ENCODE assay signal across 12 mouse cellular contexts in the genomic region with DNA sequence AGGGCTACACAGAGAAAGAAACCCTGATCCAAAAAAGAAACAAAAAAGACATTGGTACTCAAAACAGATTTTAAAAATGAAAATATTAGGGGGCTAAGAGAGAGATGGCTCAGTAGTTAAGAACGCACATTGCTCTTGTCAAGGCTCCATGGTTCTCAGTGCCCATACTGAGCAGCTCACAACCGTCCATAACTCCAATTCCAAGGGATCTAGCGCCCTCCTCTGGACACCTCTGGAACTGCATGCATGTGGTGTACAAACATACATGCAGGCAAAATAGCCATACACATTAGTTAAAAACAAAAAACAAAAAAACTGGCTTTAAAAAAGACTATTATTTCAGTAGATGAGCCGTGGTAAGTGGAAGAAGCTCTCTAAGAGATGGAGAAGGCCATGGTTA. TPM values are rescaled to one million over a fixed set of nuclear protein-coding genes. Genes with fewer than 3 reads are reported as not detected.
A peak's percentile ranks its signal among the peaks of the same experiment; 100 is the strongest.
DNase-seq lines count a peak whose midpoint lies in the region; ATAC-seq and TF ChIP-seq lines count a peak whose summit lies in the region.
"Had no signal": no experiment of that assay in that cellular context is flagged by ENCODE, and none has a peak within 500 bp of the region (broad histone marks: within the 10 kb centered on the region; RNA-seq: fewer than 3 reads in every experiment).

No protein-coding gene starts in this region.

- no peaks in the 10 kb centered on the region for H3K4me1 ChIP-seq in kidney, adult 2 months (ENCODE audit: control insufficient read depth, insufficient read depth, low read length)
- H3K4me1 ChIP-seq in kidney, embryonic 14.5 days (ENCODE audit: control insufficient read depth, insufficient read depth, low read length): no peaks in the 10 kb centered on the region
- H3K4me1 ChIP-seq in embryonic fibroblast, embryonic 13.5 days (ENCODE audit: control insufficient read depth, insufficient read depth, low read length): peaks cover 22% of the 10 kb centered on the region

- no peaks in the 10 kb centered on the region for H3K36me3 ChIP-seq in kidney, adult 2 months (ENCODE audit: control insufficient read depth, insufficient read depth, low read length)
- H3K36me3 ChIP-seq in kidney, embryonic 14.5 days (ENCODE audit: control insufficient read depth, insufficient read depth, low read length): no peaks in the 10 kb centered on the region

- no peak overlapping the region for H3K4me2 ChIP-seq in kidney, embryonic 14.5 days (replicated peaks; ENCODE audit: low read depth, low read length)
- H3K4me2 ChIP-seq: heart, embryonic 11.5 days had no signal

- H3K27me3 ChIP-seq in kidney, adult 2 months (replicated peaks; ENCODE audit: control insufficient read depth, insufficient read depth, low read length): no peaks in the 10 kb centered on the region
- no peaks in the 10 kb centered on the region for H3K27me3 ChIP-seq in kidney, embryonic 14.5 days (ENCODE audit: control insufficient read depth, insufficient read depth, low read length)

- TF ChIP-seq CTCF in kidney, adult 2 months (conservative IDR thresholded peaks at IDR 0.05; ENCODE audit: insufficient read depth, insufficient read length, low read depth, low read length): peak; percentile 58
- peak; percentile 27; the same call in 1 of the 2 replicates for TF ChIP-seq CTCF in embryonic fibroblast, embryonic 13.5 days (IDR thresholded peaks at IDR 0.05; ENCODE audit: borderline replicate concordance, insufficient read depth, low read length)

- H3K27ac ChIP-seq in kidney, adult 2 months (ENCODE audit: insufficient read depth, low read depth, low read length): no peak overlapping the region
- H3K27ac ChIP-seq in kidney, embryonic 14.5 days (ENCODE audit: low read depth, low read length): no peak overlapping the region
- peak overlapping the region; percentile 92 for H3K27ac ChIP-seq in embryonic fibroblast, embryonic 13.5 days (ENCODE audit: insufficient read depth, low read length)

- H3K9ac ChIP-seq in kidney, embryonic 14.5 days (ENCODE audit: low read depth, low read length): no peak overlapping the region

- TF ChIP-seq POLR2A in kidney, adult 2 months (IDR thresholded peaks at IDR 0.05; ENCODE audit: low read depth, low read length): no peak
- no peak for TF ChIP-seq POLR2A in embryonic fibroblast, embryonic 13.5 days (IDR thresholded peaks at IDR 0.05; ENCODE audit: low read depth, low read length)

- no peak for DNase-seq in kidney, adult 2 months
- DNase-seq in A20 (ENCODE audit: low read depth, low spot score): peak; percentile 40
- DNase-seq in CD4-positive helper T cell, adult 2 months (ENCODE audit: low read depth, low spot score): peak; percentile 13
- DNase-seq in yolk sac, embryonic 10.5 days (ENCODE audit: low spot score): no peak
- no peak for DNase-seq in frontal cortex, adult 2 months (ENCODE audit: extremely low spot score in 1 of 2, low spot score in 1 of 2)
- DNase-seq in urinary bladder, adult 2 months (ENCODE audit: low spot score): no peak
- DNase-seq: right cerebral cortex, postnatal 4 days had no signal

- ATAC-seq in kidney, embryonic 14.5 days (ENCODE audit: low FRiP score, low TSS enrichment): no peak

- H3K4me3 ChIP-seq in kidney, adult 2 months (ENCODE audit: insufficient read depth, low read depth, low read length): no peak overlapping the region
- H3K4me3 ChIP-seq in kidney, embryonic 14.5 days (ENCODE audit: low read length): no peak overlapping the region
- H3K4me3 ChIP-seq in embryonic fibroblast, embryonic 13.5 days (ENCODE audit: insufficient read depth, low read length): no peak overlapping the region

- 78% methylated on average over 4 of the region's 4 CpGs for WGBS in kidney, adult 2 months
- 74% methylated on average over 4 of the region's 4 CpGs for WGBS in kidney, embryonic 14.5 days

- H3K9me3 ChIP-seq in kidney, embryonic 14.5 days (ENCODE audit: control insufficient read depth, low read length): no peaks in the 10 kb centered on the region; the same call in 1 of the 2 replicates

RNA-seq across cellular contexts. Expression of a gene that starts 19.9 kb away (rescaled TPM):
- polyA plus RNA-seq in kidney, adult 2 months (2012; rRNA removed): 5.0 and 5.5 TPM in 2 replicates
- polyA plus RNA-seq in kidney, embryonic 14.5 days (2014; fragmentation: Nextera tagmentation; extraction: Ambion mirVana): 18.2 and 21.1 TPM in 2 replicates
- 49.9 and 70.2 TPM in 2 replicates for polyA plus RNA-seq in embryonic fibroblast, embryonic 13.5 days (2011; ENCODE audit: insufficient read length, low read depth, missing spikeins)
- 1.3 and 1.4 TPM in 2 replicates for polyA plus RNA-seq in frontal cortex, adult 2 months (2012; rRNA removed)
- 4.4 and 5.5 TPM in 2 replicates for polyA plus RNA-seq in urinary bladder, adult 2 months (2012; rRNA removed)

RNA-seq across cellular contexts. Expression of a gene that starts 30.2 kb away (rescaled TPM):
- not detected in 2 replicates for polyA plus RNA-seq in kidney, adult 2 months (2012; rRNA removed)
- not detected in 2 replicates for polyA plus RNA-seq in kidney, embryonic 14.5 days (2014; fragmentation: Nextera tagmentation; extraction: Ambion mirVana)
- polyA plus RNA-seq in embryonic fibroblast, embryonic 13.5 days (2011; ENCODE audit: insufficient read length, low read depth, missing spikeins): not detected in 2 replicates
- not detected in 2 replicates for polyA plus RNA-seq in frontal cortex, adult 2 months (2012; rRNA removed)
- not detected in 2 replicates for polyA plus RNA-seq in urinary bladder, adult 2 months (2012; rRNA removed)
- polyA plus RNA-seq: heart, embryonic 11.5 days; kidney, embryonic 16.5 days; limb, embryonic 14.5 days had no signal

RNA-seq across cellular contexts. Expression of a gene that starts 42.7 kb away (rescaled TPM):
- 34.0 and 102 TPM in 2 replicates for polyA plus RNA-seq in kidney, adult 2 months (2012; rRNA removed)
- 11.5 and 11.6 TPM in 2 replicates for polyA plus RNA-seq in kidney, embryonic 14.5 days (2014; fragmentation: Nextera tagmentation; extraction: Ambion mirVana)
- polyA plus RNA-seq in embryonic fibroblast, embryonic 13.5 days (2011; ENCODE audit: insufficient read length, low read depth, missing spikeins): 21.2 and 22.4 TPM in 2 replicates
- polyA plus RNA-seq in frontal cortex, adult 2 months (2012; rRNA removed): 51.1 and 60.7 TPM in 2 replicates
- 188 and 228 TPM in 2 replicates for polyA plus RNA-seq in urinary bladder, adult 2 months (2012; rRNA removed)

Comparison
In these comparisons a context has a peak if more than half of its experiments do, and no peak if none do; other contexts are left out.
1. DNase-seq: peak in A20 (single experiment) and CD4-positive helper T cell, adult 2 months (single experiment); none in kidney, adult 2 months (single experiment), yolk sac, embryonic 10.5 days (single experiment), frontal cortex, adult 2 months (0 of 2) and urinary bladder, adult 2 months (single experiment).